Mouse (Mus musculus) liver, postnatal 0 days (tissue): ENCODE data around the gene Myh9.

ENCODE experiments used
- CTCF ChIP-seq: sonication (generic); IDR thresholded peaks from 2 replicates; pipeline ENCODE4 v1.5.1; 2016; ENCODE audit warnings: antibody characterized with exemption, low read depth
- EP300 ChIP-seq: IDR thresholded peaks from 2 replicates; pipeline ENCODE4 v1.6.1; 2016; ENCODE audit warnings: antibody characterized with exemption, low read depth, mild to moderate bottlenecking

GRCm38 (mm10) chr15:77839529-77840286 is 2.3 kb downstream of the Myh9 start:
- TF ChIP-seq EP300 (no peak), CTCF (no peak)
